Mouse (Mus musculus) adrenal gland, postnatal 4 days (tissue): ENCODE measurements around the gene Kansl3. TPM values are rescaled to one million over a fixed set of nuclear protein-coding genes. Genes with fewer than 3 reads are reported as not detected.
A peak's percentile ranks its signal among the peaks of the same experiment; 100 is the strongest.

Source experiments
- DNase-seq, 2 experiments: peaks; one replicate each; pipeline ENCODE4 v3.0.0; 2021 to 2022; ENCODE audit warnings: low spot score in 2 of 2, mixed read lengths in 2 of 2
- long read RNA-seq, 2 experiments: library from polyadenylated mRNA; stranded (forward); transcript quantifications; one replicate each; pipeline ENCODE4 v2.0.0; 2021
- total RNA-seq, 2 experiments: library from RNA; stranded (reverse); gene quantifications; 2 replicates each; pipeline ENCODE4 v1.2.3; 2021

Kansl3 gene
- total RNA-seq: 100 to 1,000 TPM; 107 to 113 TPM
- long read RNA-seq, experiment 1, full-length matches to known transcripts: 2 of 27 reads
- long read RNA-seq, experiment 1, partial matches to known transcripts: 11 of 27 reads
- long read RNA-seq, experiment 1, other reads (novel, unspliced or antisense): 14 of 27 reads
- long read RNA-seq, experiment 2, full-length matches to known transcripts: 7 of 75 reads
- long read RNA-seq, experiment 2, partial matches to known transcripts: 35 of 75 reads
- long read RNA-seq, experiment 2, other reads (novel, unspliced or antisense): 33 of 75 reads

DNA sequence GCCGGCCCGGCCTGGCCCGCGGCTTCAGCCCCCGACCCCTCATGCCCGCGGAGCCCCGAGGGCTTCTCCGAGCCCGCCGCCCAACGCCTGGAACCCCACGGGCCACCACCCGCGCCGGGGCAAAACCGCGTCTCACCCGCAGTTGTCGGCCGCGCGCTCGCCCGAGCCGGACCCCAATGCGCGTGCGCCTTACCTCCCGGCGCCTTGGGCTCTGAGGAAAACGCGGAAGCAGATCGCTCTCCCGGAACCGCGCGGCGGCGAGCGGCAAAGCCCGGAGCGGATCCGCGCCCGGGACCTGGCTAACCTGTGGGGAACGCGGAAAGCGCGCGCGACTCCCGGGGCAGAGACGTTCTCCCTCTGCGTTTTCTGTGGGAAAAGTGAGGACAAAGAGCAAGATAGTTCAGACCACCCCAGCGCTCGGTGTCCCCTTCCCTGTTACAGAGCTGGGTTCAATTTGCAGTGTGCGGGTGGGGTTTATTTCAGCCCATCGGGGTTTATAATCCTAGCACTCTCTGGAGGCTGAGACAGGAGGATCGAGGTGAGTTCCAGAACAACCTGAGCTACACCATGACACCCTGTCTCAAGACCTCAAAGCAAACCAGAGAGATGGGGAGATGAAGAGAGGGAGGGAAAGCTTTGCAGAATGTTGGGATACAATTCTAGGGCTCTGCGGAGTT lies at the start of gene Kansl3:
Gene Kansl3 (minus strand): TSS at position 213 of the 677 bp plus-strand sequence.
- DNase-seq: peak; percentile 78 to 81

DNA sequence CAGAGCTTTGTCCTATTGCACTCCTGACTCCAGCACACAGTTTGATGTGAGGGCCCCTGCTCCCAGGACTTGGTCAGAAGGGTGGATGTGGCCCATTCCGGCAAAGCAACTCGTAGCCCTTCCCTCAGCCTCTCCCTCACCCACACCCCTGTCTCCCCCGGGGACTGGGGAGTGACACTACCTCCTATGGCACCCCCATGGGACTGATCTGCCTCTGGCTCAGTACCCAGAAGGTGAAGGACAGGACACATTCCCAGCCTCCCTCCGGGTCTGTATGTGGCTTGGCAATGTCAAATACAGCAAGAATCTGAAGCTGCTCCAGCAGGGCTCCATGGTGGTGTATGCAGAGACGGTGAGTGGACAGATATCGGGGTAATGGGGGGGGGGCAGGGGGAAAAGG lies 35.5 kb upstream of the Kansl3 start:
- no peak for DNase-seq

DNA sequence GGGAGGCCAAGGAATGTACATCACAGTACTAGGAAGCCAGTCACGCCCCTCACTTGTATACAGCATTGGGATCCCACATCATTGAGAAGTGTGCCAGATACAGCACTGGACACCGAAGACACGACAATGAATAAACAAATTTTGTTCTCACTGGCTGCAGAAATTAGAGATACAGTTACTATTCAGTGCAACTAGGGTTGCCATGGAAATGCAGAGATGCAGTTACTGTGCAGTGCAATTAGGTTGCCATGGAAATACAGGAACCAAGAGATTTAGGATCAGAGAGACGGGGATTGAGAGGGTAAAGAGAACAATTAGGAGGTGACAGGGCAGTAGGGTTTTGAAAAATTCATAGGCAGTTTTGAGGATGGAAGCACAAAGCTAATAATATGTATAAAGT lies 32.5 kb upstream of the Kansl3 start:
- DNase-seq: no peak

GRCm38 (mm10) chr1:36397041-36397440 lies 28.1 kb upstream of the Kansl3 start:
- no peak for DNase-seq

DNA sequence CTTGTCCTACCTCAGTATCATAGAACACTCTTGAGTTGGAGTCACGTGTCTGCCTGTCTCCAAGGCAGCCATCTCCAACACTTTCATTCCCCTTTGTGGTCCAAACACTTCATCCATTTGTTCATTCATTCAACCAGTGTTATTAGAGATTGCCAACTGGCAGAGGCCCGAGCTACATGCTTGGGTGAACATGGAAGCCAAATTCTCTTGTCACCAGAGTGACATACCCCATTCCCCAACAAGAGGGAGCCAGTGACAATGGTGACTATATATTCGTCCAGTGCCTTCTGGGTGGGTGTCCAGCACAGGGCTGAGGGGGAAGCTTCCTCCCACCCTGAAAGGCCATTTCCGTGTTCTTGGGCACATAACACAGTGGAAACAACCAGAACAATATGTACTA lies 10.6 kb upstream of the Kansl3 start:
- no peak for DNase-seq

DNA sequence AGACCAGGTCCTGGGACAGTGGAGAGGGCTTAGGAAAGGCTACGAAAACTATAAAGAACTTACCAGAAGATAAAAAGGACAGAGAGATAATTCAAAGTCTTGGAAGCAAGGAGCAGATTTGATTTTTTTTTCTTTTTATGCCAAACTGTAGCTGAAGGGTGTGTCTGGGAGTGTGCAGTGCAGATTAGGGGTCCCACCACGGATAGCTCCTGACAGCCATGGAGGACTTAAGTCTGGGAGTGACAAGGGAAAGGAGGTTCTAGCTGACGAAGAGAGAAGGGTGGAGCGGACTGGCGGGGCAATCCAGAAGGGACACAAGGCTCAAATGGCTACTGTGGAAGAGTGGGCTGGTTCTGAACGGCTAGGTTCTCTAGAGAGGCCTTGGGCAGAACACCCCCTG lies 9.9 kb upstream of the Kansl3 start:
- DNase-seq: no peak

DNA sequence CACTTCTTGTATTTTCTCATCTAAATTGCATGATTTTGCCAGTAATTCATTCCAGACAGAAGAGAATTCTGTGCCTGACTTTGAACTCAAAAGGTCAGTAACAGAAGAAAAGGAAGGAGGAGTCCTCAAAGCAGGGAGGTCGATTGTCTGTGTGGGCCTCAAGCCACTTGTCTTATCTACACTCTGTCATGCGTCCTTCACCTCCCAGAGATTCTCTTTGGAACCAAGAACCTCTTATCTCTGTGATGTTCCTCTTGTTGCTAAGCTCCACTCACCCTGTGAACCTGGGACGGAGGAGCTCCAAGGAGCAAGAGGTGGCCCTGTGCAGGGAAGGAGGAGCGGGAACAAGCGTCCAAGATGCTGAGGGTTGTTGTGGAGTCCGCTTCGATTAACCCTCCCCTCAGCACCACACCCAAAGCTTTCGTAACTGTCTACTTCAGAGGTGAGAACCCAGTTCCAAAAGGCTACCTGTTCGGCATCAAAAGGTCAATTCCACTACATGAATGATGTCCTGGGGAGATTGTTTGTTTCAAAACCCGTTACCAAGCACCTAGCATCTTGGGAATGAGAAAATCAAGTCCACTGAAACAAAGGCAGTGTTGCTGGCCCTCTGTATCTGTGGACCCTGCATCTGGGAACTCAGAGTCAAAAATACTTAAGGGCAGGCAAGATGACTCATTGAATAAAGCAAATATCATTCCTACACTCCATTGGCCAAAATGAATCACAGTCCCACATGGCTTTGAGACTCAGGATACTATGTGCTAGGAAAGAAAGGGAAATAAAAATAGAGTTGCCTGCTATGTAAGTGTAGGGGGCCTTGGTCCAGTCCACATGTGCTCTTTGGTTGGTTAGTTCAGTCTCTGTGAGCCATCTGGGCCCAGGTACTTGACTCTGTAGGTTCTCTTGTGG lies 3.2 kb upstream of the Kansl3 start, which contains the start of gene Fer1l5:
Gene Fer1l5 (plus strand): TSS at position 358 of the 912 bp plus-strand sequence.
- DNase-seq: no peak

DNA sequence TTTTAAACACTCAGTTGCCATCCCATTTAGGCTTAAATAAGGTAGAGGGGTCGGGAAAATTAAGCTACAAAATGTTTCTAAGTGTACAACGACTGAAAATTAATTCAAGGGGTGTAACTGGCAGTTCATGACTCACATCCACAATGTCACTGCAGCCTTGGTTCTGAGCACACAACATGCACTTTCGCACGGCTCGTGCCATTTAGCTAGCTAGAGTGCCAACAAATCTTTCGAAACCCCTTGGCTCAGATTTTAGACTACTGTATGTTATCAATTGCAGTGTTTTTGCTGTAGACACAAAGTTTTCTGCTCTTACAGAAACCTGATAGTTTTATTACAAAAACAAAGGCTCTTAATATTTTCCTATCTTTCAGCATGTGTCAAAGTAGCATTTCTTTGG lies 1.9 kb upstream of the Kansl3 start:
- no peak for DNase-seq

DNA sequence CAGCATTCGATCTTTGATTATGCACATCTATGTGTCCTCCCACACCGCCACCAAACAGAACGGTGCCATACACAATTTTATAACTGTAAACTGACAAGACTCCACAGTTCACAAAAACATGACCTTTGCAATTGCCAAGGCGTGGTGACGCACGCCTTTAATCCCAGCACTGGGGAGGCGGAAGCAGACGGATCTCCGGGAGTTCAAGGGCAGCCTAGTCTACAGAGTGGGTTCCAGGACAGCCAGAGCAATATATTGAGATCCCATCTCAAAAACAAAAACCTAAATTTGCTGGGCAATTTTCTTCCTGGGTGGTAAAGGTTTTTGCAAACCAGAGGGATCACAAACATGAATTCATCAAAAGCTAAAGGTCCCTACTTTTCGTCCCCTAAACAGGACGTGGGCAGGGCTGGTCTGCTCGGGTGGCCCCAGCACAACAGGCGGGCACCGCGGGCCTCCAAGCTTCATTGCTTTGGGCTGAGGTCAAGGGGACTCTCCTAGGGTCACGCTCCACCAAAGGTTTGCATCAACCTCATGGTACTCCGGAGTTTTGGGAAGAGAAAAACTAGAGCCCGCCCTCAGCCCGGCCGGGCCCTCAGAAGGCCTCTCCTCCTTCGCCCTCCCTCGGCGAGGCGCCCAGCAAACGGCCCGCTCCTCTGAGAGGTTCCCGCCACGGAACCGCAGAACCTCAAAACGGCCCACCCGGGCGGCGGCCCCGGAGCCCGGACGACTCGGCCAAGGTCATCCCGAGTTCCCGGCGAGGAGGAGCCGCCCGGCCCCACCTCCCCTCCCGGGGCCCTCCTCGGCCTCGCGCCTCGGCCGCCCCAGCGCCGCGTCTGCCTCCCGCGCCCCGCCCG lies 641 bp downstream of the Kansl3 start:
- DNase-seq: peak in 1 of 2 experiments; percentile 56

GRCm38 (mm10) chr1:36367698-36368097 lies 1.3 kb downstream of the Kansl3 start:
- no peak for DNase-seq

DNA sequence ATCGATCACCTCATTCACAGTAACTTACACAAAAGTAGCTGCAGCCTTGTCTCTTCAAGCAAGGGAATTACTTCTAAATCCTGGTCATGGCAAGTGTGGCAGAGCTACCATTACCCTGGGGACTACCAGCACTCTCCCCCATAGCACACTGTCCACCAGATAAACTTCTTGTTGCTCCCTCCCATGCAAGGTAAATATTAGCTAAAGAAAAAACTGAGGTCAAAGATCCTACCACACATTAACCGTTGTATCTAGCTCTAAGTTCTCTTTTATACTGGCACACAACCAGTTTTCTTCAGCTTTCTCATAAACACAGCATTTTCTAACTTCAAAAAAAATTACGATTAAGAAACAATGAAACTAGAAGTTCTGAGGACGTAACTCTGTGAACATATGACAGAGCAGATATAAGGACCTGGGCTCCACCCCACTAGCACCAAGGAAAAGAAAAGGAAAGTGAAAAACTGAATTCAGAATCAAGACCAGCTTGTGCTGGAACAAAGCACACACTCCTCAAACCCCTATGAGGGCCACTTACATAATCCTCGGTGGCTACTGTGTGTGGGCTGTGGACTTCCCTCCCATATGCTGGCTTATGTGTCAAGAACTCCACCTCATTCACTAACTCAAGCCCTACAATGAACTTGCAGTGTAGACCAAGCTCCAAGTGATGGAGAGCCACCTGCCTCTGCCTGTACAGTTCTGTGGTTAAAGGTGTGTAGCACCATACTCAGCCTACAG lies 11.9 kb downstream of the Kansl3 start:
- DNase-seq: no peak

DNA sequence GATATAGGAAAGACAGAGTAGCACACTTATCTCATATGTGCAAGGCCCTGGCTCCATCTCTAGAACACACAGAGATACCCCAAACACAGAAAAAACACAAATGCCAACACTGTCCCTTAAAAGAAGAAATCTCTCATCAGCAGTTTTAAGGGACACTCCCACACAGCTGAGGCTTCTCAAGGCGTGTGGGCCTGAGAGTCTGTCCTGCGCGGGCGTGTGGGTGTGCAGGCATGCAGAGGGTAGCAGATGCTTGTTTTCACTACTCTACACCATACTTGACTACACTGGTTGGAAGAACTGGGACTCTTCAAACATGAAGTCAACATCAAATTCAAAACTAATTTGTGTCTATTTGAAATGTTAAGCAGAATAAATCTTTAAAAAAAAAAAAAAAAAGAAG lies 16.6 kb downstream of the Kansl3 start:
- no peak for DNase-seq

DNA sequence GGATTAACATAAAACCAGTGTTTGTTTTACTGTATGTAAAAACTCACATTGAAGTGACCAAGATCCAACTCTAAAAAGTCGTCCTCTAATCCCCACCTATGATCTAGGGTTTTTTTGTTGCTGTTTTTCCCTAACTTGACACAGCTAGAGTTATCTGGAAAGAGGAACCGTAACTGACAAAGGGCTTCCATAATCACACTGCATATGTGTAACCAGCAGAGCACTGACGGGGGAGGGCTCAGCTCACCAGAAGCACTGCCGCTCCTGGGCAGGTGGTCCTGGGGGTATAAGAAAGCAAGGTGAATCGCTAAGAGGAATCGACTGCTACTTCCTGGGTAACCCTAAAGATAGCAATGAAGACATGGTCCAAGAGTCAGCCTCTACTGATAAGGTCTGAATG lies 26.4 kb downstream of the Kansl3 start:
- no peak for DNase-seq

- no peak for DNase-seq
Measured at GRCm38 (mm10) chr1:36332955-36333887, 35.8 kb downstream of the Kansl3 start.

DNA sequence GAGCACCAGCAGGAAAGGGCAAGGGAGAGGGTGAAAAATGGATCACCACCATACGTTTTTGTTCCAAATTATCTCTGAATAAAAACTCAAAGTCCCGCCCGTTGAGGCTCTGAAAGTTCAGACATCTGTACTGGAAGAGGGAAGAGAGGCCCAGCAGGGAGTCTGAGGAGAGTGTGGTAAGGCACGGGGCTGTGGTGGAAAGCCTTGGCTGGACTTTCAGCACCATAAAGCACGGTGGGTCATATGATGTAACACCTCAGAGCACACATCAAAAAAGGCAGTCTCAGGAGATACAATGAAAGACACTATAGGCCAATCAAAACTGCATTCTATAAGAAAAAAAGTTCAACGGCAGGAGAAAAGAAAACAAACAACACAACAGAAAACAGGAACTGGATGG lies 37.2 kb downstream of the Kansl3 start:
- no peak for DNase-seq

DNA sequence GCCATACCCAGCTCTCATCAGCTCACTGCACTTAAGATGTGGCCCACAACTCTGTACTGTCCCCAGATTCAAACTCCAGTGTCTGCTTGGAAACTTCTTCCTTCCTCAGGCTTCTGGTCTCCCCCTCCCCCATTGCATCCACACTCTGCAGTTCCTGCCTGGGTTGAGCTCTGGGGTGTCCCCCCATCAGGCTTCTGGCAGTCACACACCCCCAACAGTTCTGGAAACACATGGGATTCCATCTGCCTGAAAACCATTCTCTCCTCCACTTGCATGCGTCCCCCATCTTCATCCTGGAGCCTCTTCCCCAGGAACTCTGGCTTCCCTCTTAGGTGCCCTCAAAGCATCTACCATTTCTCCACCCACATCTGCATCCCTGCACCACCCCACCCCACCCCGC lies 42.2 kb downstream of the Kansl3 start:
- no peak for DNase-seq

GRCm38 (mm10) chr1:36325900-36326321 lies 43.1 kb downstream of the Kansl3 start:
- DNase-seq: no peak

GRCm38 (mm10) chr1:36323746-36324448 lies 45.1 kb downstream of the Kansl3 start:
- no peak for DNase-seq
